Mouse (Mus musculus) duodenum, adult 2 months (tissue): ENCODE measurements around the gene Olfr449. TPM values are rescaled to one million over a fixed set of nuclear protein-coding genes. Genes with fewer than 3 reads are reported as not detected.

ENCODE experiments used
- polyA plus RNA-seq: library from polyadenylated mRNA; depleted of rRNA; stranded (reverse); fragments of >200 nt; gene quantifications from 2 replicates; pipeline ENCODE4 v1.2.3, GENCODE M21; 2012; ENCODE audit warnings: low replicate concordance; rRNA removed

Olfr449 gene
- polyA plus RNA-seq: not detected in 2 replicates

DNA sequence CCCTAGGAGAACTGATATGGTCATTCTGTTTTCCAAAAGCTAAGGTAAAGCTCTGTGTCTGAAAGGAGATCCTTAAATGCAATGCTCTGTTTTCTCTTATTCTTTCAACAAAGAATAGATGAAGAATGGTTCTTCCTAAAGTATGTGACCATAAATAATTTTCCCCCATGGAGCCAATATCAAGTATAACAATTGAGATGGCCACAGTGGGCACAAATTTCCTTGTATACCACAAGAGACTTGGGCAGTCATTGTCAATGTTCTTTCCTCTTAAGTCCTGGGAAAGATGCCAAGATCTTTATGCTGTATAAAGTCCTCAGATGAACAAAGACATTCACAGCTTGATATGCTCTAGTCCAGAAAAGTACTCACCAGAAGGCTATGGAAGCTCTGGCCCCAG lies at the start of gene Olfr449:
Olfr449 (plus strand) TSS at position 301 of the 400 bp plus-strand sequence.

DNA sequence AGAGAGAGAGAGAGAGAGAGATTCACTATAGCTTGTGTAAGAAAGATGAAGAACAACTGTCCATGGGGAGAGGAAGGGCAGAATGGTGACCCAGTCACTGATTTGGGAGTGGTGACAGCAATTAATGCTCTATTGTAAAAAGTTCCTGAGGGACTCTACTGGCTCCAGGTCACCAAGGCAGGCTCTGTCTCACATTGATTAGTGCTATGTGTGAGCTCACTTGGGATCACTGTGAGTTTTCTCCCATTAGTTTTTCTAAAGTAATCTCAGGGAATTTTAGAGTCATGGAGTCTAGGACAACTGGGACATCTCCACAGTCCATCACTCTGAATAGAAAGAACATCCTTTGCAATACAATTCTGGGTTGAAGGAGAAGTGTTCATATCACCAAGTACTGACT lies 49.4 kb upstream of the Olfr449 start, which contains the start of gene Olfr452:
Olfr452 (plus strand) TSS at position 301 of the 400 bp plus-strand sequence.

DNA sequence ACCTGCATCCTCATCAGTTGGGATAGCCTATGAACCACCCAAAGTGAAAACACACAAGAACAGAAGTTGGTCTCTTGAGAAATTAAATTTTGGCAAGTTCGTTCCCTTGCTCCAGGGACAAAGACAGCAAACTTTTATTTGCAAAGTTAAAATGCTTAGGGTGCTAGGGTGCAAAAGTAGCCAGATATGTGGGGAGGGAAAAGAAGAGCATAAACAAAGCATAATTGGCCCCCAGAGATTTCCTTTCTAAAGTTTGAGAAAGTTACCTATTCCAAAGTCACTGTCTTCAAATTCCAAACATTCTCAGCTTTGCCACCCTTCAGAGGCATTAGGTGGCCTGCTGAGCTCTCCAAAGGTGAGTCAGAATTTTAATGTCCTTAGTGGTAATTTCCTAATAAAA lies 22.5 kb upstream of the Olfr449 start, which contains the start of gene Olfr450:
Olfr450 (plus strand) TSS at position 301 of the 400 bp plus-strand sequence.

Other genes starting within 250 kb of the Olfr449 start
- gene Tcaf3, start 236.7 kb upstream of the Olfr449 start, polyA plus RNA-seq: not detected in 2 replicates
- gene Tcaf2, start 189.1 kb upstream of the Olfr449 start, polyA plus RNA-seq: 2.0 and 3.3 TPM in 2 replicates
- gene Tcaf1, start 124.3 kb upstream of the Olfr449 start, polyA plus RNA-seq: 1.9 and 3.2 TPM in 2 replicates
- not detected in 2 replicates for gene Olfr453, start 95.0 kb upstream of the Olfr449 start, polyA plus RNA-seq
- not detected in 2 replicates for gene Olfr38, start 78.0 kb upstream of the Olfr449 start, polyA plus RNA-seq
- not detected in 2 replicates for gene Olfr452, start 49.3 kb upstream of the Olfr449 start, polyA plus RNA-seq
- not detected in 2 replicates for gene Olfr450, start 22.4 kb upstream of the Olfr449 start, polyA plus RNA-seq
- not detected in 2 replicates for gene Olfr448, start 56.1 kb downstream of the Olfr449 start, polyA plus RNA-seq
- gene Olfr447, start 74.5 kb downstream of the Olfr449 start, polyA plus RNA-seq: not detected in 2 replicates
- not detected in 2 replicates for gene Olfr446, start 87.0 kb downstream of the Olfr449 start, polyA plus RNA-seq
- not detected in 2 replicates for gene Olfr444, start 114.7 kb downstream of the Olfr449 start, polyA plus RNA-seq